Comparison of ENCODE assay signal across 14 mouse cellular contexts in genomic region chr5:103579680-103580420, GRCm38 (mm10). TPM values are rescaled to one million over a fixed set of nuclear protein-coding genes. Genes with fewer than 3 reads are reported as not detected.
A peak's percentile ranks its signal among the peaks of the same experiment; 100 is the strongest.
DNase-seq lines count a peak whose midpoint lies in the region; ATAC-seq and TF ChIP-seq lines count a peak whose summit lies in the region.
"Had no signal": no experiment of that assay in that cellular context is flagged by ENCODE, and none has a peak within 500 bp of the region (broad histone marks: within the 10 kb centered on the region; RNA-seq: fewer than 3 reads in every experiment).

No protein-coding gene starts in this region.

- no peak overlapping the region for H3K4me3 ChIP-seq in liver, embryonic 14.5 days (ENCODE audit: insufficient read depth in 1 of 2, low read depth in 2 of 2, low read length in 2 of 2)
- H3K4me3 ChIP-seq: erythroblast, embryonic 14.5 days; heart, embryonic 15.5 days; liver, embryonic 15.5 days; neural tube, embryonic 12.5 days had no signal

- H3K36me3 ChIP-seq in liver, embryonic 14.5 days (replicated peaks; ENCODE audit: control insufficient read depth, insufficient read depth, low read depth), result no peaks in the 10 kb centered on the region
- H3K36me3 ChIP-seq: liver, embryonic 15.5 days had no signal

- H3K9me3 ChIP-seq in liver, embryonic 14.5 days (ENCODE audit: control insufficient read depth, low read length), result no peaks in the 10 kb centered on the region
- H3K9me3 ChIP-seq: heart, embryonic 15.5 days; liver, embryonic 15.5 days; neural tube, embryonic 12.5 days had no signal

- no peak overlapping the region for H3K27ac ChIP-seq in liver, embryonic 14.5 days
- H3K27ac ChIP-seq: heart, embryonic 15.5 days; kidney, postnatal 0 days; liver, embryonic 15.5 days; neural tube, embryonic 12.5 days had no signal

- TF ChIP-seq CTCF in liver, embryonic 14.5 days (IDR thresholded peaks at IDR 0.05; ENCODE audit: low read depth), result no peak

- 60% methylated on average over 11 of the region's 11 CpGs for WGBS in liver, embryonic 14.5 days (ENCODE audit: insufficient replicate concordance)

- H3K4me2 ChIP-seq in liver, embryonic 14.5 days (ENCODE audit: low read depth), result no peak overlapping the region
- H3K4me2 ChIP-seq: heart, embryonic 15.5 days; liver, embryonic 15.5 days; neural tube, embryonic 12.5 days had no signal

- DNase-seq in frontal cortex, adult 2 months (ENCODE audit: extremely low spot score in 1 of 2, low spot score in 1 of 2), result no peak
- peak; percentile 9 for DNase-seq in 3T3-L1 (ENCODE audit: low read depth, low spot score)
- peak; percentile 85 for DNase-seq in R1 (ENCODE audit: low read depth, low spot score)
- DNase-seq in liver, embryonic 14.5 days (ENCODE audit: low read depth in 3 of 3, low spot score in 3 of 3), result no peak
- no peak for DNase-seq in left cerebral cortex, adult 11 months (ENCODE audit: low spot score)
- DNase-seq in embryo, embryonic 10.5 days (ENCODE audit: low spot score), result no peak
- DNase-seq in yolk sac, embryonic 10.5 days (ENCODE audit: low spot score), result no peak

- H3K27me3 ChIP-seq in liver, embryonic 14.5 days (ENCODE audit: control insufficient read depth, insufficient read depth, low read length), result no peaks in the 10 kb centered on the region
- H3K27me3 ChIP-seq: heart, embryonic 15.5 days; liver, embryonic 15.5 days; neural tube, embryonic 12.5 days; Patski had no signal

- ATAC-seq in frontal cortex, adult (ENCODE audit: low TSS enrichment), result peak; percentile 52
- peak; percentile 35; the same call in 1 of the 2 replicates for ATAC-seq in liver, embryonic 14.5 days (ENCODE audit: insufficient read depth)
- ATAC-seq: Patski had no signal

- TF ChIP-seq EP300 in liver, embryonic 14.5 days (IDR thresholded peaks at IDR 0.05; ENCODE audit: low read depth), result no peak

- no peaks in the 10 kb centered on the region for H3K4me1 ChIP-seq in liver, embryonic 14.5 days (replicated peaks; ENCODE audit: control insufficient read depth in 2 of 2, insufficient read depth in 2 of 2, low read length in 1 of 2)
- H3K4me1 ChIP-seq: heart, embryonic 15.5 days; liver, embryonic 15.5 days; neural tube, embryonic 12.5 days had no signal

- H3K9ac ChIP-seq in liver, embryonic 14.5 days (replicated peaks), result no peak overlapping the region
- H3K9ac ChIP-seq: heart, embryonic 15.5 days; liver, embryonic 15.5 days; neural tube, embryonic 12.5 days had no signal

RNA-seq across cellular contexts. Expression of gene Slc10a6, which starts 49.4 kb away (rescaled TPM):
- 0.08 TPM in 1 of 2 replicates, not detected in the other for polyA plus RNA-seq in frontal cortex, adult 2 months (2012; rRNA removed)
- polyA plus RNA-seq in liver, embryonic 14.5 days (2012; rRNA removed), result not detected in 2 replicates
- not detected in 2 replicates for polyA plus RNA-seq in liver, embryonic 14.5 days (2014; fragmentation: Nextera tagmentation; extraction: Ambion mirVana)
- polyA plus RNA-seq: liver, embryonic 15.5 days; Patski had no signal

Comparison
In these comparisons a context has a peak if more than half of its experiments do, and no peak if none do; other contexts are left out.
1. DNase-seq: peak in 3T3-L1 (single experiment) and R1 (single experiment); none in frontal cortex, adult 2 months (0 of 2), liver, embryonic 14.5 days (0 of 3), left cerebral cortex, adult 11 months (single experiment), embryo, embryonic 10.5 days (single experiment) and yolk sac, embryonic 10.5 days (single experiment).